Mouse (Mus musculus): ENCODE measurements around the gene Ptpra. TPM values are rescaled to one million over a fixed set of nuclear protein-coding genes. Genes with fewer than 3 reads are reported as not detected.

Gene Ptpra
- polyA plus RNA-seq, 1 experiment from 2014 or later: 99.3 TPM

- Histone ChIP-seq H3K4me1 (ENCODE audit: insufficient read depth) (no peaks in the 10 kb centered on the region), H3K9ac (no peak overlapping the region), H3K4me2 (no peak overlapping the region), H3K36me3 (ENCODE audit: insufficient read depth) (peaks cover 19% of the 10 kb centered on the region; the same call in 1 of the 2 replicates), H3K27me3 (ENCODE audit: insufficient read depth, low read length) (no peaks in the 10 kb centered on the region), H3K27ac (ENCODE audit: low read depth) (no peak overlapping the region), H3K9me3 (ENCODE audit: low read depth, low read length) (no peaks in the 10 kb centered on the region), H3K4me3 (ENCODE audit: low read depth, low read length) (no peak overlapping the region)
- ATAC-seq (ENCODE audit: insufficient read depth) (no peak), DNase-seq (no peak)
- no peak for TF ChIP-seq CTCF (IDR thresholded peaks at IDR 0.05; ENCODE audit: low read depth)
- 84% methylated on average over 6 of the region's 6 CpGs for WGBS
These were observed 84.9 kb downstream of the Ptpra start for GRCm38 (mm10) chr2:130535017-130535416.

GRCm38 (mm10) chr2:130536890-130537289 lies 86.8 kb downstream of the Ptpra start:
- Histone ChIP-seq H3K9ac (no peak overlapping the region), H3K9me3 (ENCODE audit: low read depth, low read length) (no peaks in the 10 kb centered on the region), H3K4me3 (ENCODE audit: low read depth, low read length) (no peak overlapping the region), H3K4me2 (no peak overlapping the region), H3K27me3 (ENCODE audit: insufficient read depth, low read length) (no peaks in the 10 kb centered on the region), H3K36me3 (ENCODE audit: insufficient read depth) (peaks cover 33% of the 10 kb centered on the region), H3K4me1 (ENCODE audit: insufficient read depth) (no peaks in the 10 kb centered on the region), H3K27ac (ENCODE audit: low read depth) (peak overlapping the region; percentile 55; the same call in 1 of the 2 replicates)
- 67% methylated on average over 3 of the region's 3 CpGs for WGBS
- no peak for TF ChIP-seq CTCF (IDR thresholded peaks at IDR 0.05; ENCODE audit: low read depth)
- ATAC-seq (ENCODE audit: insufficient read depth): peak; percentile 84
- peak; percentile 70 for DNase-seq

GRCm38 (mm10) chr2:130538876-130539546 lies 88.9 kb downstream of the Ptpra start:
- Histone ChIP-seq H3K27ac (ENCODE audit: low read depth) (no peak overlapping the region), H3K27me3 (ENCODE audit: insufficient read depth, low read length) (no peaks in the 10 kb centered on the region), H3K4me1 (ENCODE audit: insufficient read depth) (no peaks in the 10 kb centered on the region), H3K36me3 (ENCODE audit: insufficient read depth) (peaks cover 46% of the 10 kb centered on the region), H3K9me3 (ENCODE audit: low read depth, low read length) (no peaks in the 10 kb centered on the region), H3K9ac (no peak overlapping the region), H3K4me3 (ENCODE audit: low read depth, low read length) (no peak overlapping the region), H3K4me2 (no peak overlapping the region)
- TF ChIP-seq CTCF (IDR thresholded peaks at IDR 0.05; ENCODE audit: low read depth): no peak
- WGBS: 84% methylated on average over 8 of the region's 8 CpGs
- DNase-seq (no peak), ATAC-seq (ENCODE audit: insufficient read depth) (no peak)

GRCm38 (mm10) chr2:130540266-130540665 lies 90.2 kb downstream of the Ptpra start:
- Histone ChIP-seq H3K4me1 (ENCODE audit: insufficient read depth) (no peaks in the 10 kb centered on the region), H3K4me3 (ENCODE audit: low read depth, low read length) (no peak overlapping the region), H3K4me2 (no peak overlapping the region), H3K9ac (no peak overlapping the region), H3K27me3 (ENCODE audit: insufficient read depth, low read length) (no peaks in the 10 kb centered on the region), H3K36me3 (ENCODE audit: insufficient read depth) (peaks cover 59% of the 10 kb centered on the region), H3K9me3 (ENCODE audit: low read depth, low read length) (no peaks in the 10 kb centered on the region), H3K27ac (ENCODE audit: low read depth) (no peak overlapping the region)
- ATAC-seq (ENCODE audit: insufficient read depth) (no peak), DNase-seq (no peak)
- TF ChIP-seq CTCF (IDR thresholded peaks at IDR 0.05; ENCODE audit: low read depth): no peak
- 67% methylated on average over 9 of the region's 9 CpGs for WGBS

- no peak for TF ChIP-seq CTCF (IDR thresholded peaks at IDR 0.05; ENCODE audit: low read depth)
- 85% methylated on average over 8 of the region's 8 CpGs for WGBS
These were observed 96.9 kb downstream of the Ptpra start for GRCm38 (mm10) chr2:130546957-130547356.

GRCm38 (mm10) chr2:130554841-130555240 lies 104.8 kb downstream of the Ptpra start:
- Histone ChIP-seq H3K4me1 (ENCODE audit: insufficient read depth) (no peaks in the 10 kb centered on the region), H3K4me2 (no peak overlapping the region), H3K36me3 (ENCODE audit: insufficient read depth) (peaks cover 59% of the 10 kb centered on the region), H3K9ac (no peak overlapping the region), H3K4me3 (ENCODE audit: low read depth, low read length) (no peak overlapping the region), H3K9me3 (ENCODE audit: low read depth, low read length) (no peaks in the 10 kb centered on the region), H3K27ac (ENCODE audit: low read depth) (no peak overlapping the region), H3K27me3 (ENCODE audit: insufficient read depth, low read length) (no peaks in the 10 kb centered on the region)
- DNase-seq: no peak
- 91% methylated on average over 7 of the region's 7 CpGs for WGBS
- ATAC-seq (ENCODE audit: insufficient read depth): no peak
- no peak for TF ChIP-seq CTCF (IDR thresholded peaks at IDR 0.05; ENCODE audit: low read depth)

More at GRCm38 (mm10) chr2:130546957-130547356, 96.9 kb downstream of the Ptpra start:
- Histone ChIP-seq H3K27me3 (ENCODE audit: insufficient read depth, low read length) (no peaks in the 10 kb centered on the region), H3K9me3 (ENCODE audit: low read depth, low read length) (no peaks in the 10 kb centered on the region), H3K9ac (no peak overlapping the region), H3K36me3 (ENCODE audit: insufficient read depth) (peaks cover 83% of the 10 kb centered on the region), H3K4me3 (ENCODE audit: low read depth, low read length) (no peak overlapping the region), H3K27ac (ENCODE audit: low read depth) (no peak overlapping the region), H3K4me1 (ENCODE audit: insufficient read depth) (no peaks in the 10 kb centered on the region), H3K4me2 (no peak overlapping the region)
- DNase-seq (no peak), ATAC-seq (ENCODE audit: insufficient read depth) (no peak)

- Histone ChIP-seq H3K4me1 (ENCODE audit: insufficient read depth) (no peaks in the 10 kb centered on the region), H3K4me3 (ENCODE audit: low read depth, low read length) (no peak overlapping the region), H3K4me2 (no peak overlapping the region), H3K9ac (no peak overlapping the region), H3K36me3 (ENCODE audit: insufficient read depth) (peaks cover 44% of the 10 kb centered on the region), H3K27me3 (ENCODE audit: insufficient read depth, low read length) (no peaks in the 10 kb centered on the region), H3K9me3 (ENCODE audit: low read depth, low read length) (no peaks in the 10 kb centered on the region), H3K27ac (ENCODE audit: low read depth) (no peak overlapping the region)
- ATAC-seq (ENCODE audit: insufficient read depth) (no peak), DNase-seq (no peak)
- WGBS: 85% methylated on average over 1 of the region's 1 CpGs
- TF ChIP-seq CTCF (IDR thresholded peaks at IDR 0.05; ENCODE audit: low read depth): no peak
These were observed 106.2 kb downstream of the Ptpra start for GRCm38 (mm10) chr2:130556292-130556691.

Data from lung, embryonic 14.5 days (tissue).